Mouse (Mus musculus) neural tube, embryonic 13.5 days (tissue): Measurements from ENCODE around the gene Lamtor2. TPM values are rescaled to one million over a fixed set of nuclear protein-coding genes. Genes with fewer than 3 reads are reported as not detected.

Experiments
- ATAC-seq: fragments of 200-750 bp; cut with Nextera tagmentation; 2 replicates; pipeline ENCODE4 v1.8.0; 2017; ENCODE audit warnings: low read depth, mild to moderate bottlenecking, moderate TSS enrichment, moderate library complexity
- H3K27ac ChIP-seq: fragments of 300-500 bp; sonication (generic); replicated peaks from 2 replicates; pipeline ENCODE4 v1.5.1; 2015; ENCODE audit warnings: moderate library complexity, mild to moderate bottlenecking, inconsistent platforms
- H3K27me3 ChIP-seq: fragments of 300-500 bp; sonication (generic); 2 replicates; pipeline ENCODE4 v1.6.1; 2015; ENCODE audit warnings: mild to moderate bottlenecking, inconsistent platforms
- H3K36me3 ChIP-seq: fragments of 300-500 bp; sonication (generic); 2 replicates; pipeline ENCODE4 v1.6.1; 2015; ENCODE audit warnings: mild to moderate bottlenecking, inconsistent platforms
- H3K4me1 ChIP-seq: fragments of 300-500 bp; sonication (generic); replicated peaks from 2 replicates; pipeline ENCODE4 v1.6.1; 2015; ENCODE audit warnings: inconsistent platforms
- H3K4me2 ChIP-seq: fragments of 300-500 bp; sonication (generic); 2 replicates; pipeline ENCODE4 v1.6.1; 2015; ENCODE audit warnings: inconsistent platforms, mild to moderate bottlenecking, moderate library complexity
- H3K4me3 ChIP-seq: fragments of 300-500 bp; sonication (generic); 2 replicates; pipeline ENCODE4 v1.5.1; 2015; ENCODE audit warnings: mild to moderate bottlenecking, inconsistent platforms
- H3K9ac ChIP-seq: fragments of 300-500 bp; sonication (generic); 2 replicates; pipeline ENCODE4 v1.6.1; 2015; ENCODE audit warnings: moderate library complexity, mild to moderate bottlenecking, inconsistent platforms
- H3K9me3 ChIP-seq: fragments of 300-500 bp; sonication (generic); 2 replicates; pipeline ENCODE4 v1.6.1; 2016; ENCODE audit warnings: inconsistent platforms
- WGBS: fragments of 180-500 bp; shearing (Covaris S2); methylation state at CpG from one replicate; pipeline ENCODE4 v1.1.7; 2015; 5-methylcytosine and 5-hydroxymethylcytosine counted together
- polyA plus RNA-seq: library from polyadenylated mRNA; unstranded; fragments of >200 nt; fragmentation: Nextera tagmentation; extraction: Ambion mirVana; gene quantifications from 2 replicates; pipeline ENCODE4 v1.2.1, GENCODE M21; 2015

Gene Lamtor2
- polyA plus RNA-seq, 1 experiment from 2014 or later = 170 TPM

- H3K9me3 ChIP-seq = no peaks in the 10 kb centered on the region
- H3K9ac ChIP-seq = no peak overlapping the region
- WGBS = 78% methylated on average over 10 of the region's 10 CpGs
- H3K4me1 ChIP-seq = peaks cover 41% of the 10 kb centered on the region
- H3K27me3 ChIP-seq = no peaks in the 10 kb centered on the region
- H3K36me3 ChIP-seq = no peaks in the 10 kb centered on the region
- no peak overlapping the region for H3K4me3 ChIP-seq
- no peak overlapping the region for H3K4me2 ChIP-seq
- no peak for ATAC-seq
- H3K27ac ChIP-seq = no peak overlapping the region
Measured at GRCm38 (mm10) chr3:88514231-88515094, 38.4 kb downstream of the Lamtor2 start.

- WGBS = 85% methylated on average over 7 of the region's 7 CpGs
- peaks cover 45% of the 10 kb centered on the region for H3K4me1 ChIP-seq
- no peak overlapping the region for H3K9ac ChIP-seq
- H3K27ac ChIP-seq = no peak overlapping the region
- no peaks in the 10 kb centered on the region for H3K27me3 ChIP-seq
- H3K36me3 ChIP-seq = no peaks in the 10 kb centered on the region
- no peak overlapping the region for H3K4me3 ChIP-seq
- H3K4me2 ChIP-seq = no peak overlapping the region
- no peak for ATAC-seq
- no peaks in the 10 kb centered on the region for H3K9me3 ChIP-seq
Measured at GRCm38 (mm10) chr3:88513546-88514115, 39.2 kb downstream of the Lamtor2 start.

GRCm38 (mm10) chr3:88512896-88513545, 39.9 kb downstream of the Lamtor2 start:
- H3K4me2 ChIP-seq = no peak overlapping the region
- H3K27ac ChIP-seq = peak overlapping the region; percentile 9; the same call in 1 of the 2 replicates
- 41% methylated on average over 14 of the region's 15 CpGs for WGBS
- 0 out of 2 replicates have a peak overlapping the region, but pooled peaks have one; percentile 31 for H3K9ac ChIP-seq
- ATAC-seq = no peak
- H3K27me3 ChIP-seq = no peaks in the 10 kb centered on the region
- no peak overlapping the region for H3K4me3 ChIP-seq
- H3K9me3 ChIP-seq = no peaks in the 10 kb centered on the region
- peaks cover 45% of the 10 kb centered on the region for H3K4me1 ChIP-seq
- H3K36me3 ChIP-seq = no peaks in the 10 kb centered on the region

GRCm38 (mm10) chr3:88512141-88512895, 40.6 kb downstream of the Lamtor2 start:
- no peak for ATAC-seq
- no peak overlapping the region for H3K4me2 ChIP-seq
- WGBS = 36% methylated on average over 6 of the region's 6 CpGs

GRCm38 (mm10) chr3:88511559-88511958, 41.3 kb downstream of the Lamtor2 start:
- Histone ChIP-seq H3K4me1 (peaks cover 45% of the 10 kb centered on the region), H3K36me3 (no peaks in the 10 kb centered on the region), H3K4me2 (no peak overlapping the region), H3K9me3 (no peaks in the 10 kb centered on the region), H3K9ac (no peak overlapping the region; the same call in 1 of the 2 replicates), H3K4me3 (no peak overlapping the region), H3K27me3 (no peaks in the 10 kb centered on the region), H3K27ac (no peak overlapping the region)
- ATAC-seq = no peak
- 66% methylated on average over 4 of the region's 4 CpGs for WGBS

More at GRCm38 (mm10) chr3:88512141-88512895, 40.6 kb downstream of the Lamtor2 start:
- Histone ChIP-seq H3K4me1 (peaks cover 45% of the 10 kb centered on the region), H3K9me3 (no peaks in the 10 kb centered on the region), H3K27ac (peak overlapping the region; percentile 9; the same call in 1 of the 2 replicates), H3K36me3 (no peaks in the 10 kb centered on the region), H3K4me3 (no peak overlapping the region), H3K9ac (0 out of 2 replicates have a peak overlapping the region, but pooled peaks have one; percentile 31), H3K27me3 (no peaks in the 10 kb centered on the region)

- no peaks in the 10 kb centered on the region for H3K9me3 ChIP-seq
- H3K4me1 ChIP-seq = peaks cover 45% of the 10 kb centered on the region
- peak overlapping the region; percentile 59 for H3K4me2 ChIP-seq
- no peaks in the 10 kb centered on the region for H3K27me3 ChIP-seq
- 51% methylated on average over 13 of the region's 13 CpGs for whole genome bisulfite sequencing
- peak overlapping the region; percentile 36 for H3K4me3 ChIP-seq
- peak overlapping the region; percentile 92 for H3K27ac ChIP-seq
- no peak; the same call in 1 of the 2 replicates for ATAC-seq
- no peaks in the 10 kb centered on the region for H3K36me3 ChIP-seq
- peak overlapping the region; percentile 69 for H3K9ac ChIP-seq
Measured at GRCm38 (mm10) chr3:88510421-88511289, 42.2 kb downstream of the Lamtor2 start.

GRCm38 (mm10) chr3:88509692-88510420, 43.0 kb downstream of the Lamtor2 start, which contains the start of gene Lmna:
Gene Lmna, minus strand, starts transcription at chr3:88509956.
- H3K4me3 ChIP-seq = peak within 1 kb of the TSS; percentile 36
- peak; percentile 96 for ATAC-seq
- peak within 1 kb of the TSS; percentile 69 for H3K9ac ChIP-seq
- under 1% methylated on average over 30 of the region's 31 CpGs for WGBS
- H3K9me3 ChIP-seq = no peaks in the 10 kb centered on the region
- no peaks in the 10 kb centered on the region for H3K36me3 ChIP-seq
- H3K4me2 ChIP-seq = peak within 1 kb of the TSS; percentile 59
- H3K27me3 ChIP-seq = no peaks in the 10 kb centered on the region; the same call in 1 of the 2 replicates
- peak within 1 kb of the TSS; percentile 92 for H3K27ac ChIP-seq
- H3K4me1 ChIP-seq = peaks cover 45% of the 10 kb centered on the region

- peaks cover 2% of the 10 kb centered on the region for H3K27me3 ChIP-seq
- H3K27ac ChIP-seq = peak overlapping the region; percentile 92
- peak overlapping the region; percentile 59 for H3K4me2 ChIP-seq
- H3K36me3 ChIP-seq = no peaks in the 10 kb centered on the region
- H3K4me1 ChIP-seq = peaks cover 43% of the 10 kb centered on the region
- 58% methylated on average over 3 of the region's 3 CpGs for WGBS
- H3K4me3 ChIP-seq = peak overlapping the region; percentile 36
- peak overlapping the region; percentile 69 for H3K9ac ChIP-seq
- ATAC-seq = peak; percentile 10; the same call in 1 of the 2 replicates
- no peaks in the 10 kb centered on the region for H3K9me3 ChIP-seq
Measured at GRCm38 (mm10) chr3:88509250-88509649, 43.6 kb downstream of the Lamtor2 start.

GRCm38 (mm10) chr3:88505765-88506164, 47.1 kb downstream of the Lamtor2 start:
- H3K4me2 ChIP-seq = no peak overlapping the region
- no peak for ATAC-seq
- peaks cover 26% of the 10 kb centered on the region for H3K27me3 ChIP-seq
- H3K36me3 ChIP-seq = no peaks in the 10 kb centered on the region
- no peaks in the 10 kb centered on the region for H3K9me3 ChIP-seq
- WGBS = 43% methylated on average over 7 of the region's 7 CpGs
- no peak overlapping the region for H3K9ac ChIP-seq
- H3K4me1 ChIP-seq = peaks cover 46% of the 10 kb centered on the region
- no peak overlapping the region for H3K27ac ChIP-seq
- H3K4me3 ChIP-seq = no peak overlapping the region

GRCm38 (mm10) chr3:88505081-88505480, 47.8 kb downstream of the Lamtor2 start:
- H3K36me3 ChIP-seq = no peaks in the 10 kb centered on the region
- ATAC-seq = no peak
- H3K27ac ChIP-seq = no peak overlapping the region
- WGBS = 76% methylated on average over 6 of the region's 6 CpGs
- no peak overlapping the region for H3K4me2 ChIP-seq
- H3K4me1 ChIP-seq = peaks cover 42% of the 10 kb centered on the region
- H3K27me3 ChIP-seq = peaks cover 28% of the 10 kb centered on the region
- no peaks in the 10 kb centered on the region for H3K9me3 ChIP-seq
- H3K9ac ChIP-seq = no peak overlapping the region
- H3K4me3 ChIP-seq = no peak overlapping the region
